Mouse (Mus musculus) gastrocnemius, adult 18-20 months (tissue): ENCODE measurements around the gene Hdac5. TPM values are rescaled to one million over a fixed set of nuclear protein-coding genes. Genes with fewer than 3 reads are reported as not detected.

Source experiments
- microRNA-seq: library from miRNA; unstranded; fragments of <30 nt; microRNA quantifications from one replicate; pipeline ENCODE4 v1.2.0, GENCODE M21; 2021
- total RNA-seq, 2 experiments: library from RNA; stranded (reverse); gene quantifications; 2 replicates each; pipeline ENCODE4 v1.2.3; 2021

Gene Hdac5
- total RNA-seq, 2 experiments from 2014 or later: 73.6 to 104 TPM

Small RNA genes within 50 kb of the gene (microRNA-seq; reads per million reads assigned to microRNA genes)
- gene Mir8101: 2.4 reads per million

Other genes starting within 250 kb of the Hdac5 start
- not detected for gene Cfap97d1, start 245.9 kb downstream of the Hdac5 start, total RNA-seq
- 100 to 1,000 TPM; 153 to 161 TPM for gene Dusp3, start 243.2 kb downstream of the Hdac5 start, total RNA-seq
- 10 to 100 TPM; 15.7 to 24.5 TPM for gene Mpp3, start 201.7 kb downstream of the Hdac5 start, total RNA-seq
- 10 to 100 TPM; 16.1 to 19.0 TPM for gene Cd300lg, start 188.7 kb downstream of the Hdac5 start, total RNA-seq
- 1 to 10 TPM; 1.0 to 1.2 TPM for gene Mpp2, start 141.7 kb downstream of the Hdac5 start, total RNA-seq
- gene Ppy, start 128.8 kb downstream of the Hdac5 start, total RNA-seq: not detected
- not detected for gene Pyy, start 122.3 kb downstream of the Hdac5 start, total RNA-seq
- gene Nags, start 84.7 kb downstream of the Hdac5 start, total RNA-seq: not detected
- gene Tmem101, start 73.8 kb downstream of the Hdac5 start, total RNA-seq: 1 to 10 TPM; 9.3 to 9.8 TPM
- gene Lsm12, start 44.9 kb downstream of the Hdac5 start, total RNA-seq: 100 to 1,000 TPM; 102 to 105 TPM
- gene G6pc3, start 40.5 kb downstream of the Hdac5 start, total RNA-seq: 10 to 100 TPM; 60.4 to 61.1 TPM
- gene BC030867, start 18.7 kb upstream of the Hdac5 start, total RNA-seq: not detected
- gene Asb16, start 38.6 kb upstream of the Hdac5 start, total RNA-seq: 10 to 100 TPM; 86.0 to 97.5 TPM
- gene Tmub2, start 54.8 kb upstream of the Hdac5 start, total RNA-seq: 10 to 100 TPM; 14.6 to 15.8 TPM
- gene Atxn7l3, start 66.5 kb upstream of the Hdac5 start, total RNA-seq: 10 to 100 TPM in 1 of 2 experiments, 1 to 10 TPM in 1; 9.3 to 13.0 TPM
- gene Ubtf, start 89.6 kb upstream of the Hdac5 start, total RNA-seq: 10 to 100 TPM; 35.4 to 42.6 TPM
- gene Slc4a1, start 136.0 kb upstream of the Hdac5 start, total RNA-seq: under 1 TPM in 1 of 2 experiments, not detected in 1; 0.07 TPM
- gene Rundc3a, start 163.2 kb upstream of the Hdac5 start, total RNA-seq: not detected
- 10 to 100 TPM; 61.2 to 62.0 TPM for gene Slc25a39, start 177.8 kb upstream of the Hdac5 start, total RNA-seq
- 10 to 100 TPM; 17.1 to 20.7 TPM for gene Grn, start 200.1 kb upstream of the Hdac5 start, total RNA-seq
- gene Fam171a2, start 217.5 kb upstream of the Hdac5 start, total RNA-seq: 1 to 10 TPM in 1 of 2 experiments, under 1 TPM in 1; 0.62 to 1.1 TPM
- 1 to 10 TPM in 1 of 2 experiments, under 1 TPM in 1; 0.64 to 1.4 TPM for gene Itga2b, start 240.0 kb upstream of the Hdac5 start, total RNA-seq